Mouse (Mus musculus) ES-Bruce4 (cell line): ENCODE results near the gene Inpp4b. TPM values are rescaled to one million over a fixed set of nuclear protein-coding genes. Genes with fewer than 3 reads are reported as not detected.

Source experiments
- H3K27ac ChIP-seq: 2 replicates; pipeline ENCODE4 v1.5.1; 2012; ENCODE audit warnings: low read length, inconsistent platforms; ENCODE audit not compliant: insufficient read depth
- H3K27me3 ChIP-seq: 2 replicates; pipeline ENCODE4 v1.6.1; 2012; ENCODE audit warnings: mild to moderate bottlenecking, low read length, inconsistent platforms; ENCODE audit not compliant: control insufficient read depth, poor library complexity, insufficient read depth, severe bottlenecking
- H3K36me3 ChIP-seq: 2 replicates; pipeline ENCODE4 v1.6.1; 2012; ENCODE audit warnings: inconsistent platforms, mild to moderate bottlenecking, low read length, moderate library complexity; ENCODE audit not compliant: control insufficient read depth, poor library complexity, insufficient read depth, severe bottlenecking
- H3K4me1 ChIP-seq: one replicate; pipeline ENCODE4 v1.8.1; 2011; ENCODE audit warnings: low read length; ENCODE audit not compliant: control insufficient read depth, insufficient read depth
- H3K4me3 ChIP-seq: 2 replicates; pipeline ENCODE4 v1.5.1; 2011; ENCODE audit warnings: low read depth, mild to moderate bottlenecking, low read length
- H3K9ac ChIP-seq: 2 replicates; pipeline ENCODE4 v1.6.1; 2012; ENCODE audit warnings: low read depth, mild to moderate bottlenecking, inconsistent platforms; ENCODE audit not compliant: poor library complexity, severe bottlenecking
- H3K9me3 ChIP-seq: replicated peaks from 2 replicates; pipeline ENCODE4 v1.6.1; 2012; ENCODE audit warnings: mild to moderate bottlenecking, low read length, inconsistent platforms; ENCODE audit not compliant: control insufficient read depth, poor library complexity, insufficient read depth, severe bottlenecking
- CTCF ChIP-seq: IDR thresholded peaks from one replicate; pipeline ENCODE4 v1.8.1; 2011; ENCODE audit warnings: low read depth, low read length
- EP300 ChIP-seq: IDR thresholded peaks from 2 replicates; pipeline ENCODE4 v1.6.1; 2011; ENCODE audit warnings: low read depth, low read length; ENCODE audit not compliant: insufficient read depth
- POLR2A ChIP-seq: IDR thresholded peaks from one replicate; pipeline ENCODE4 v1.8.1; 2011; ENCODE audit warnings: low read length; ENCODE audit not compliant: insufficient read depth
- polyA plus RNA-seq: library from polyadenylated mRNA; stranded (reverse); fragments of >200 nt; gene quantifications from 2 replicates; pipeline ENCODE4 v1.2.4, GENCODE M21; 2011; ENCODE audit warnings: low read depth; ENCODE audit not compliant: missing spikeins, insufficient read depth, insufficient read length

The Inpp4b gene
- not detected in 2 replicates for polyA plus RNA-seq

DNA sequence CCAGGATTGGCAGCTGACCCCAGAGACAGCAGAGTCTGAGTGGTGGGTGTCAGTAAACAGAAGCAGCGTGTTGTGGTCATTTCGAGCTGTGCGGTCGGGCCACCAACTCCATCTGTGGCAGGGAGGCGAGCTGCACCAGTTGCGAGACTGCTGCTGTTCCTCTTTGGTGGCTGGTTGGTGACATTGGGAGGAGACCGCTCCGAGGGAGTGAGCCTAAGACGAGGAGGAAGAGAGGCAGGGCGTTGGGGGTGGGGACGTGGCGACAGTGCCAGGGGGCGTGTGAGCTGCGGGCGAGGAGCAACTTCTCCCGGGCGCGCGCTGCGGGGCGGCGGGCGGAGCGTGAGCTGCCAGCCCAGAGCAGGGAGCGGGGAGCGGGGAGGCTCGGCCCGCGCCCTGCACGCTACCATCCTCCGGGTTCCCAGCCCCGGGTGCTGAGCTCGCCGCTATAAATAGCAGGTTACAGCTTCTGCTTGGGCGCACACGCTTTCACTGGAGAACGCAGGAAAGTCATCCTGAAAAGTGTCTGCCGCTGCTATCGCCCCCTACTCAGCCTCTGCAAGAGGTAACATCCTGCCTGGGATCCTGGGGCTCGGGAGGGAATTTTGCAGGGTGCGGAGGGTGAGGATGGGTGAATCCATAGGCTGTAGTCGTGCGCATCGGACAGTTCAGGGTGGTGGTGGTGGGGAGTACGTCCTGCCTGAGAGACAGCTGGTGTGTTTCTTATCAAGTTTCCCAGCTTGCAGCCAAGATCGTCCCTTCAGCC lies at the start of gene Inpp4b:
TSS of gene Inpp4b (plus strand) at position 321 of the 763 bp plus-strand sequence.
- H3K27me3 ChIP-seq: peaks cover 3% of the 10 kb centered on the region
- H3K4me3 ChIP-seq: peak within 1 kb of the TSS; percentile 69
- no peaks in the 10 kb centered on the region for H3K9me3 ChIP-seq
- H3K27ac ChIP-seq: no peak within 1 kb of the TSS
- no peak for TF ChIP-seq POLR2A
- TF ChIP-seq CTCF: no peak
- TF ChIP-seq EP300: no peak
- H3K36me3 ChIP-seq: no peaks in the 10 kb centered on the region
- H3K4me1 ChIP-seq: no peaks in the 10 kb centered on the region
- H3K9ac ChIP-seq: peak within 1 kb of the TSS; percentile 10; the same call in 1 of the 2 replicates

DNA sequence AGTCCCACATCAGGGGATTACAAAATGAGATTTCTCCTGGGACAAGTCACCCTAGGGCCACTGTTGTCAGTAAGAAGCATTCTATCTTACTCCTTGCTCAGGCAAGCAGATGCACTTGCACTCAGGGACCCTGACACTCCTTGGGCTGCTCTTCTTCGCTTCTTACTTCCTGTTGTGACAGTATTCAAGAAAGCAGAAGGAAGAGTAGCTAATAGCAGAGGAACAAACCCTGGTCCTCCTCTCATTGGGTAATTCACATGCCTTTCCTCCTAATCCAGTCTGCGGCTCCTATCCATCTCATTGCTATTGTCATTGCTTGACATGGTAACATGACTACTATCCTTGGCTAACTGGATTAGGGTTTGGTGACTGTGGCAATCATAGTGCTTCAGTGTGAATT lies 7.1 kb upstream of the Inpp4b start:
- no peak overlapping the region for H3K27ac ChIP-seq
- H3K9me3 ChIP-seq: no peaks in the 10 kb centered on the region
- no peaks in the 10 kb centered on the region for H3K36me3 ChIP-seq
- no peak for TF ChIP-seq POLR2A
- no peak for TF ChIP-seq CTCF
- no peak for TF ChIP-seq EP300
- no peak overlapping the region for H3K4me3 ChIP-seq
- H3K27me3 ChIP-seq: no peaks in the 10 kb centered on the region; the same call in 1 of the 2 replicates
- H3K4me1 ChIP-seq: no peaks in the 10 kb centered on the region
- H3K9ac ChIP-seq: no peak overlapping the region

DNA sequence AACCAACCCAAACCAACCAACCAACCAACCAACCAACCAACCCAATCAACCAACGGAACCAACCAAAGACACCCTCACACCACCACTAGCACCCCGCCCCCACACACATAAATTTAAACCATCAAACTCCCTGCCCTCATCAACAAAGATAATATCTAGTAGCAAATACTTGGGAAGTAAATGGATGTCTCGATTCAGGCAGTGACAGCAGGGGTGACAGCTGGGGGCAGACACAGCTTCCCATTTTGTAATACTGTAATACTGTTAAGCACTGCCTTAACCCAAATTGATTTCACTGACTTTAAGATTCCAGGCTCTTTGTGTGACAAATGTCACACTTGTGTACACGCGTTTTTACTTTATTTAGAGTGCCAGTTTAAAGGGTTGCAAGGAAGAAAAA lies 1.2 kb upstream of the Inpp4b start:
- H3K4me3 ChIP-seq: no peak overlapping the region
- no peak overlapping the region for H3K9ac ChIP-seq

GRCm38 (mm10) chr8:81341591-81342235 lies 643 bp upstream of the Inpp4b start:
- H3K27me3 ChIP-seq: peaks cover 3% of the 10 kb centered on the region
- H3K9ac ChIP-seq: 0 out of 2 replicates have a peak overlapping the region, but pooled peaks have one; percentile 10
- H3K9me3 ChIP-seq: no peaks in the 10 kb centered on the region
- TF ChIP-seq CTCF (peak; percentile 50), POLR2A (no peak), EP300 (no peak)
- H3K4me1 ChIP-seq: no peaks in the 10 kb centered on the region
- H3K4me3 ChIP-seq: peak overlapping the region; percentile 69
- H3K27ac ChIP-seq: no peak overlapping the region
- no peaks in the 10 kb centered on the region for H3K36me3 ChIP-seq

More for the DNA sequence above, 1.2 kb upstream of the Inpp4b start:
- TF ChIP-seq EP300: no peak
- no peak for TF ChIP-seq CTCF
- TF ChIP-seq POLR2A: no peak
- peaks cover 3% of the 10 kb centered on the region for H3K27me3 ChIP-seq
- no peaks in the 10 kb centered on the region for H3K9me3 ChIP-seq
- H3K27ac ChIP-seq: no peak overlapping the region
- H3K36me3 ChIP-seq: no peaks in the 10 kb centered on the region
- H3K4me1 ChIP-seq: no peaks in the 10 kb centered on the region

DNA sequence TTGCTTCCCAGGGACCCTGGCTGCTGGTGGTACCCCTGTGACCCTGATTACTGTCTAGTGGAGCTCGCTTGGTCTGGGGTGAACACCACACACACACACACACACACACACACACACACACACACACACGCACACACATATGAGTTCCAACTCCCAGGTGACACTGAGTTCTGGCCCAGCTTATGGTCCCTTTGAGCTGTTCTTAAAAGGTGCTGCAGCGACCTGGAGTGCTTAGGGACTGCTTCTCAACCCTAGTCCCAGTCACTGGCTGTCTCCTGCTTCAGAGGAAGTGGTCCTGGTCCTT lies 595 bp downstream of the Inpp4b start:
- TF ChIP-seq CTCF (no peak), POLR2A (no peak), EP300 (no peak)
- H3K27ac ChIP-seq: no peak overlapping the region
- H3K4me1 ChIP-seq: no peaks in the 10 kb centered on the region
- no peak overlapping the region for H3K9ac ChIP-seq
- peaks cover 3% of the 10 kb centered on the region for H3K27me3 ChIP-seq
- peak overlapping the region; percentile 69; the same call in 1 of the 2 replicates for H3K4me3 ChIP-seq
- H3K36me3 ChIP-seq: no peaks in the 10 kb centered on the region
- no peaks in the 10 kb centered on the region for H3K9me3 ChIP-seq
